Mouse (Mus musculus): ENCODE data around the gene Tspan4.
"Not testable (repeated sequence)": the region's sequence is repeated elsewhere in the genome, so short reads cannot be mapped to it uniquely, and the experiment has no call there.

Tspan4 gene

DNA sequence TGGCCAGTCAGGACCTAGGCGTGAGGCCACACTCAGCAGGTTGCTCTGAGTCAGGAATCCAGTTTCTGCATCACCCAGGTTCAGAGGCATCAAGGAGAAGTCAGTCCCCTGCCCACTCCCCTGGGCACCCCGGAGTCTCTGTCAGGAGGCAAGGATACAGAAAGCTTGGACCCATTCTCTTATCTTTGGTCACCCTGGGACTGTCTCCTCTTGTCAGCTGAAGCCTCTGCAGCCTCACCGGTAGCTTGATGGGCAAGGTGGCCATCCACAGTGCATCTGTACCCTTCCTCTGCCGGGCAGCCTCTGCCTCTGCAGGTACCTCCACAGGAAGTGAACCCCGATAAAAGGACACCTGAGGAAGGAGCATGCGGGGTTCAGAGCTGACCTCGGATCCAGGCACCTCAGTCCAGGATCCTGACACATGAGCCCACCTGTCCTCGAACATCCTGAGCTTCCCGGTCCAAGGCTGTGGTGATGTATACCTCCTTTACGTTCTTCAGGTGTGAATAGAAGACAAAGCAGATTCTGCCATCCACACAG is 35.8 kb upstream of the Tspan4 start:
- DNase-seq, result no peak

DNA sequence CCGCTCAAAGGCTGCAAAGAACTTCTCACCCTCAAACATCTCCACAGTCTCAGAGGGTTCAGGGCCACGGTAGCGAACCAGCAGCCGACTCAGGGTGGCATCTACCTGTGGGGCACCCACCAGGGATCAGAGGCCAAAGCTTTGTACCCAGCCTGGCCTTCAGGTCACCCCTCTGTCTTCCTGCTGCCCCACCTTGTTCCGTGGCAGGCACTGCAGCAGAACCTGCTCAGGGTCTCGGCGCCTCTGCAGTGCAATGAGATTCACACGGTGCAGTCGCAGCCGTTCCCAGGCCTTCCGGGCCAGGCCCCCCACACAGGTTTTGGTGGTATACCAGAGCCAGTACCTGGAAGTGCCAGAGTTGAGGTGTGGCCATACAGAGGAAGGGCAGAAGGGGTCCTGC is 35.2 kb upstream of the Tspan4 start:
- DNase-seq, result no peak

- peak in 1 of 2 experiments; percentile 31 for DNase-seq
These were observed 34.4 kb upstream of the Tspan4 start for GRCm38 (mm10) chr7:141440613-141441012.

- peak in 1 of 2 experiments; percentile 7 for DNase-seq
These were observed 33.6 kb upstream of the Tspan4 start for GRCm38 (mm10) chr7:141441460-141441859.

DNA sequence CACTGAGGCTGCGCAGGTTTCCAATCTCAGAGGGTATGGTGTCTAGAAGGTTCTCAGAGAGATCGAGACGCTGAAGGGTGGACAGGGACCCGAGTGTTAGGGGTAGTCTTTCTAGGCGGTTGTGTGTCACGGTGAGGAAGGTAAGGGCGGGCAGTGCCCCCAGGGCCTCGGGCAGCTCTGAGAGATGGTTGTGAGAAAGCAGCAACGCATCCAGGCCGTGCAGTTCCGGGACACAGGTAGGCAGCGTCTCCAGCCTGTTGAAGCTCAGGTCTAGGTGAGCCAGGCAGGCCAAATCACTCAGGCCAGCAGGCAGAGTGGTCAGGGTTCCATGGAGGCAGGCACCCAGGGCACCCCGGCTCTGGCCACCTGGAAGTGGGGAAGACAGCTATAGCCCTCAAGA is 32.8 kb upstream of the Tspan4 start:
- DNase-seq, result no peak

DNA sequence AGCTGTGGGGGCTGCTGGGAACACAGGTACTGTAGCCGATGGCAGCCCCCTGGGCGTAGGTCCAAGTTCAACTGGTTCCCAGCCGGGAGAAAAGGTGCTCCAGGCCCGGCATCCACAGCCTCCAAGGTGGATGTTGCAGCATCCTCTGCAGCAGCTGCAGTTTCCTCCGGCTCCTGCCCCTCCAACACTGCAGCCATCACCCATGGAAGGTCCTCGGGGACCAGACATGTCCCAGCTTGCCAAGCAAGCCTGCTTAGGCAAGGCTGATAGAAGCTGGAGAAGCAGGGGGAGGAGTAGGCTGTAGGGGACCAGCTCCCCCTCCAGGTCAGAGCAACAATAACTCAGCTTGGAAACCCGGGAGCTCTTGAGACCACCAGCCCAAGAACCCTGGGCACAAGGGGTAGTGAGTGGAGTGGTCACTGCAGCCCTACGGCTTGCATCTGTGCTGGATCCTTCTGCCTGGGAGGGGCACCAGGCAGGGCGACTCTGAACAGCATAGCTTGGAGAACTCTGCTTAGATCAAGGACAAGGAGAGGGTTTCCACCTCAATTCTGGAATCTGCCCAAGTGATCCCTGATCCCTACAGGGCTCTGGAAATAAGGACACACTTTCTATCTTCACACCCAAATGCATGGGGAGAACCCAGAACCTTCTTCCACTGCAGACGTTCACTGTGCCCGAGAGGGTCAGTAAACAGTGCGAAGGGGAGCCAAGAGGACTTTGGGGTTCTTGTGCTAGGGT is 31.8 kb upstream of the Tspan4 start:
- DNase-seq, result peak in 1 of 2 experiments; percentile 44

- DNase-seq, result peak; percentile 59 to 61
These were observed 31.2 kb upstream of the Tspan4 start, which contains the start of gene Pidd1 for GRCm38 (mm10) chr7:141443828-141444237. Gene Pidd1, minus strand, starts transcription at chr7:141444025.

DNA sequence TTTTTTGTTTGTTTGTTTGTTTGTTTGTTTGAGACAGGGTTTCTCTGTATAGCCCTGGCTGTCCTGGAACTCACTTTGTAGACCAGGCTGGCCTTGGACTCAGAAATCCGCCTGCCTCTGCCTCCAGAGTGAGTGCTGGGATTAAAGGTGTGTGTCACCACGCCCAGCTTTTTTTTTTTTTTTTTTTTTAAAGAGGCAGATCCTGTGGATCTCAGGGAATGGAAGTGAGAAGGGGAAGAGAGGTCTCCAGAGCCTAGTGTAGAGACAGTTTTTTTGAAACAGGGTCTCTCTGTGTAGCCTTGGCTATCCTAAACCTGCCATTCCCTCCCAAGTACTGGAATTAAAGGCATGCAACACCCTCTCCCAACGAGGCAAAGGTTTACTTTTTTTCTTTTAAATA is 28.7 kb upstream of the Tspan4 start:
- not testable (repeated sequence) for DNase-seq

GRCm38 (mm10) chr7:141447110-141447991 is 27.7 kb upstream of the Tspan4 start, which contains the start of gene Rplp2:
Gene Rplp2, plus strand, starts transcription at chr7:141447370.
- peak; percentile 87 to 91 for DNase-seq

DNA sequence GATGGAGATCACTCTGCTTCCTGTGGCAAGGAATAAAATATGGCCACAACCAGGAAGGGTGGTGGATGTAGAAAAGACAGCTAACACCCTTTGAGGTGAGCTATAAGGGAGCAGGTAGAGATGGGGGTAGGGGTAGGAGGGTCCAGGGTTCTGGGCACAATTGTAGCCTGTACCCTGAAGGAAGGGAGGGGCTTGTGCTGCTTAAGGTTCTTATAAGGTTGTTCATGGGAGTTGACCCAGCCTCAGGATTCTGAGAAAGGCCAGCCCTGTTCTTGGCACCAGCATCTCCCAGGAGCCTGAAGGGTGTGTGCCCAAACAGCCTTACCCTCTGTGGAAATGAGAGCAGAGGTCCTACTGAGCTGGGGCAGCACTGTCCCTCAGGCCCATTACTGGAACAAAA is 23.1 kb upstream of the Tspan4 start:
- no peak for DNase-seq

DNA sequence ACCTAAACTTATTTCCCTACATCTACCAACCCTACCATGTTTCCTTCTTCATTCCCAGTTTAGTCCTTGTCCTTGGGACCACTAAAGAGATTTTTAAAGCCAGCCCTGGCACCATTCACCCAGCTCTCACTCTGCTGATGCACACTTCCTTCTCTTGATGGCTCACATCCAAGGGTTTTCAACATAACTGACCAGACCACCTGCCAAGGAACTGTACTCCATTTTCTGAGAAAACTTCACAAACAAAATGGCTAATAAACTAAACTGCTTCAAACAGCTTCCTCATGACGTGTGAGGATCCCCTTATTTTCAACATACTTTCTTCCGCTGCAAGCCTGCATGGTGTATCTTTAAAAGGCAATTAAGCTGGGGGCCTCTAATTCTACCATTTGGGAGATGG is 21.4 kb upstream of the Tspan4 start:
- DNase-seq, result no peak

GRCm38 (mm10) chr7:141454967-141455551 is 20.0 kb upstream of the Tspan4 start, which contains the start of gene Pnpla2:
Gene Pnpla2, plus strand, starts transcription at chr7:141455198.
- peak; percentile 89 to 93 for DNase-seq

DNA sequence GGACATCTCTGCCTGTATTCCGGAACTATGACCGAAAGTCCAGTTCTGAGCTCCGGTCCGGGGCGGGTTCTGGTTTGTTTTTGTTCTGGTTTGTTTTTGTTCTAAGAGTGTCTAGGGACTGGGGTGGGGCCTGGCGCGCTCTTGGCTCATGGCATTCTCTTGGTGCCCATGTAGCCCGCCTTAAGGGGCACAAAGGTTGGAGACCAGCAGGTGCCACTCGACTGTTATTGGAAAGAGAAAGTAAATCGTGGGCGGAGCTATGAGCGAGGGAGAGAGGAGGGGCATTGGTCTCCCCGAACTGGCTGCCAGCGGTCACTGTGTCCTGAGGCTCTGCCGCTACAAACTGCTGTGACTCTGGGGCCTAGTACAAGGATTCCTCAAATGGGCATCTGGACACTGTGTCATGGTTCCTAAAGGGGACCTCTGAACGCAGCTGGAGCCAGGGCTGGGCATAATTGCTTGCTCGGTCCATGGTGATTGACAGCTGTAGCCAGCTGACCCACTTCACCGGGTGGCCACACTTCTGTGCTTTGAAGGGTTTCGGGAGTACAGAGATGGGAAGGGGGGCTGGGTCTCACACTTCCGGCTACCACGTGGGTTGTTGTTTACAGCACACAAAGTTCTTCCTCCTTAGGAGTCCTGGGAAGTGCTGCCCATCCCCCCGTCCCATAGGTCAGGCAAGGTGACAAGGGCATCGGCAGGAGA is 19.3 kb upstream of the Tspan4 start:
- DNase-seq, result peak in 1 of 2 experiments; percentile 59

GRCm38 (mm10) chr7:141456739-141457138 is 18.3 kb upstream of the Tspan4 start:
- DNase-seq, result no peak

DNA sequence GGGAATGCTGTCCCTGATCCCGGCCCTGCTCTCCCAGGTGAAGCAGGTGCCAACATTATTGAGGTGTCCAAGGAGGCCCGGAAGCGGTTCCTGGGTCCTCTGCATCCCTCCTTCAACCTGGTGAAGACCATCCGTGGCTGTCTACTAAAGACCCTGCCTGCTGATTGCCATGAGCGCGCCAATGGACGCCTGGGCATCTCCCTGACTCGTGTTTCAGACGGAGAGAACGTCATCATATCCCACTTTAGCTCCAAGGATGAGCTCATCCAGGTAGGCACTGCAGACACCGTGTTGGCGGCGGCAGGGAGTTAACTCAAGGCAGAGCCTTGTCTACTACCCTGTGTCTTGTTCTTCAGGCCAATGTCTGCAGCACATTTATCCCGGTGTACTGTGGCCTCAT is 17.8 kb upstream of the Tspan4 start:
- DNase-seq, result no peak

GRCm38 (mm10) chr7:141457986-141458660 is 16.9 kb upstream of the Tspan4 start:
- no peak for DNase-seq

DNA sequence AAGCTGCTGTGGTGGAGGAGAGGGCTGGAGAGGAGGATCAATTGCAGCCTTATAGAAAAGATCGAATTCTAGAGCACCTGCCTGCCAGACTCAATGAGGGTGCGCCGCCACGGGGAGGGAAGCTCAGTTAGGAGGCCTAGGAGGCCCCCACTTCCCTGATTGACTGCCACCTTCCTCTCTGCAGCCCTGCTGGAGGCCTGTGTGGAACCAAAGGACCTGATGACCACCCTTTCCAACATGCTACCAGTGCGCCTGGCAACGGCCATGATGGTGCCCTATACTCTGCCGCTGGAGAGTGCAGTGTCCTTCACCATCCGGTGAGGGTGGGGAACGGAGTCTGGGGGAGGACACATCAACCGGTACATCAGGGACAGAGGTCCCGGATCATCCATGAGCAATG is 16.4 kb upstream of the Tspan4 start:
- DNase-seq, result no peak

GRCm38 (mm10) chr7:141459301-141459711 is 15.7 kb upstream of the Tspan4 start:
- DNase-seq, result no peak

DNA sequence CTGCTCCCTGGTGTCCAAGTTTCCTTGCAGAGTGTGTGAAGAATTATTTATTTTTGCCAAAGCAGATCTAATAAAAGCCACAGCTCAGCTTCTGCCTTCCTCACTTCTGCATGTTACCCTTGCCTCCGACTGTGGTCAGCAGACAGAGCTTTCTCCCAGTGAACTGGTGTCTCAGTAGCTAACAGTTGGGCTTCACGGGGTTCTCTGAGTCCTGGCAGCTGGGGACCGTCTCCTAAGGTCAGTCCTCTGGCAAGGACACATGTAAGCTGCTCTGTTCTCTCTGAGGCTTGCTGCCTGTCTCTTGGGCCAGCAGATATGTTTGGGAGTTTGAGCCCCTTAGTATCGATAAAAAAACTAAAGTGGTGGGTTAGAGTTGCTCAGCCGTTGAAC is 15.0 kb upstream of the Tspan4 start:
- no peak for DNase-seq

DNA sequence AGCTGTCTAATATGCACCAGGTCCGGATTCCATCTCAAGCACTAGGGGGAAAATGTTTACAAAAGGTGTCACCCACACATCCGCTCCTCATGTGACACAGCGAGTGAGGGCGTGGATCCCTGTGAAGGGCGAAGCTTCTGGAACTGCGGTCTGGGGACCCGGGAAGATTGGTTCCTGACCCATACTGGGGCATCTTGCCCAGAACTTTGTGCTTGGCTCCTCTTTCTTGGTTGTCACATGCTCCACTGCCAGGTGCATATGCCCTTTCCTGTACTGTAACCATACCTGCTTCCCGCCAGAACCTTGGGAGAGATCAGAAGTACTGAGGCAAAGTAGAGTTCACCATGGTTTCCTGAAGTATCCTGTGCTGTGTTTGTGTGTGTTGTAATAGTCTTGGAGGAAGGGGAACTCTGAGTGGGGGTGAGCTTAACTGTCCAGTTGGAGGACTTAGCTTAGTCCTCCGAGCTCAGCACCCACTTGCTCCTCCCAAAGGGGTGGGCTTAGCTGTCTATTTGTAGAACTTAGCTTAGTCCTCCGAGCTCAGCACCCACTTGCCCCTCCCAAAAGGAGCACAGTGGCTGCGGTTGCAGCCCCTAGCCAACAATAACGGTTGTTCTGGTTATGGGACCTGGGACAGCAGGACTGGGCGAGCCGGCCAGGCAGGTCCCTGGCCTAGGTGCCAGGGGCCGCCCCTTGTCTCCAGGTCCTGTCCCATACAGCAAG is 14.5 kb upstream of the Tspan4 start, which contains the start of gene Cracr2b:
Gene Cracr2b, plus strand, starts transcription at position 704 of the 723 bp plus-strand sequence.
- no peak for DNase-seq

All from thymus, adult 18-20 months (tissue).